Mouse (Mus musculus): ENCODE data around the gene Fcgr3. TPM values are rescaled to one million over a fixed set of nuclear protein-coding genes. Genes with fewer than 3 reads are reported as not detected.

The Fcgr3 gene
- total and polyA plus RNA-seq, 3 experiments: 3.7 to 8.5 (median 6.1) TPM

- TF ChIP-seq CHD1 (IDR thresholded peaks at IDR 0.05; ENCODE audit: low read depth, low read length) (no peak), USF1 (IDR thresholded peaks at IDR 0.05; ENCODE audit: low read depth, low read length) (no peak), BHLHE40 (IDR thresholded peaks at IDR 0.05; ENCODE audit: low read depth, low read length) (no peak), ZMIZ1 (IDR thresholded peaks at IDR 0.05; ENCODE audit: low read depth, low read length) (no peak), MYC (IDR thresholded peaks at IDR 0.05; ENCODE audit: low read depth, low read length) (no peak), ZC3H11A (IDR thresholded peaks at IDR 0.05; ENCODE audit: low read depth, low read length) (no peak), CHD2 (IDR thresholded peaks at IDR 0.05; ENCODE audit: low read length) (no peak), POLR2AphosphoS2 (IDR thresholded peaks at IDR 0.05; ENCODE audit: low read depth, low read length) (no peak), SMC3 (IDR thresholded peaks at IDR 0.05; ENCODE audit: low read depth, low read length) (no peak), ETS1 (conservative IDR thresholded peaks at IDR 0.05; ENCODE audit: low read depth, low read length) (no peak), EP300 (IDR thresholded peaks at IDR 0.05; ENCODE audit: low read length) (no peak), MAZ (IDR thresholded peaks at IDR 0.05; ENCODE audit: low read depth, low read length) (no peak), ZKSCAN1 (IDR thresholded peaks at IDR 0.05; ENCODE audit: borderline replicate concordance, low read depth, low read length) (no peak), USF2 (conservative IDR thresholded peaks at IDR 0.05; ENCODE audit: low read depth, low read length) (no peak), MEF2A (IDR thresholded peaks at IDR 0.05; ENCODE audit: borderline replicate concordance, low read depth, low read length) (no peak), MAX (IDR thresholded peaks at IDR 0.05; ENCODE audit: low read length) (no peak), MAFK (IDR thresholded peaks at IDR 0.05; ENCODE audit: insufficient replicate concordance, low read length) (no peak), UBTF (IDR thresholded peaks at IDR 0.05; ENCODE audit: low read depth, low read length) (no peak), PAX5 (IDR thresholded peaks at IDR 0.05; ENCODE audit: low read length) (no peak)
- DNase-seq (ENCODE audit: extremely low read depth): no peak
- H3K4me2 ChIP-seq (ENCODE audit: insufficient read depth, low read depth, poor library complexity, severe bottlenecking): no peak overlapping the region
- H3K79me2 ChIP-seq (replicated peaks; ENCODE audit: control insufficient read depth, extremely low read depth, insufficient read depth, poor library complexity, severe bottlenecking): no peaks in the 10 kb centered on the region
- H3K27ac ChIP-seq (ENCODE audit: insufficient read depth, low read depth): no peak overlapping the region
- no peaks in the 10 kb centered on the region for H3K27me3 ChIP-seq (replicated peaks)
- dilution Hi-C loops (cut with MboI; ENCODE audit: extremely low pct_ligation_motif_present, extremely low pct_unique_long_range_greater_than_20kb, low sequenced_read_pairs) (no loop called here), in situ Hi-C loops (cut with MboI; ENCODE audit: low pct_ligation_motif_present, low pct_unique_long_range_greater_than_20kb, low sequenced_read_pairs) (no loop called here)
- H3K9ac ChIP-seq (ENCODE audit: insufficient read depth, low read depth): no peak overlapping the region
- no peak overlapping the region for H3K4me3 ChIP-seq (replicated peaks in 1 of 3; ENCODE audit: low read depth in 2 of 3, low read length in 2 of 3, poor library complexity in 1 of 3)
- no peaks in the 10 kb centered on the region for H3K36me3 ChIP-seq (replicated peaks in 1 of 2; ENCODE audit: control insufficient read depth in 1 of 2, insufficient read depth in 1 of 2, low read length in 1 of 2)
- H3K4me1 ChIP-seq (ENCODE audit: control insufficient read depth in 1 of 2, insufficient read depth in 2 of 2): peaks cover 3 to 4% of the 10 kb centered on the region in 2 experiments; a peak in 2 of 4 replicates
- peaks cover under 1% of the 10 kb centered on the region for H3K9me3 ChIP-seq (replicated peaks; ENCODE audit: low read length)
Observed at GRCm38 (mm10) chr1:171090761-171091160, 26.0 kb upstream of the Fcgr3 start.

GRCm38 (mm10) chr1:171089891-171090290 is 25.2 kb upstream of the Fcgr3 start:
- Histone ChIP-seq H3K79me2 (replicated peaks; ENCODE audit: control insufficient read depth, extremely low read depth, insufficient read depth, poor library complexity, severe bottlenecking) (no peaks in the 10 kb centered on the region), H3K4me2 (ENCODE audit: insufficient read depth, low read depth, poor library complexity, severe bottlenecking) (no peak overlapping the region), H3K9ac (ENCODE audit: insufficient read depth, low read depth) (no peak overlapping the region), H3K36me3 (replicated peaks in 1 of 2; ENCODE audit: control insufficient read depth in 1 of 2, insufficient read depth in 1 of 2, low read length in 1 of 2) (no peaks in the 10 kb centered on the region), H3K27ac (ENCODE audit: insufficient read depth, low read depth) (no peak overlapping the region), H3K27me3 (replicated peaks) (no peaks in the 10 kb centered on the region), H3K4me1 (ENCODE audit: control insufficient read depth in 1 of 2, insufficient read depth in 2 of 2) (peaks cover under 1 to 2% of the 10 kb centered on the region in 2 experiments; a peak in 2 of 4 replicates), H3K9me3 (replicated peaks; ENCODE audit: low read length) (peaks cover 3% of the 10 kb centered on the region), H3K4me3 (replicated peaks in 1 of 3; ENCODE audit: low read depth in 2 of 3, low read length in 2 of 3, poor library complexity in 1 of 3) (no peak overlapping the region)
- DNase-seq (ENCODE audit: extremely low read depth): no peak
- no peak for TF ChIP-seq CTCF (conservative IDR thresholded peaks at IDR 0.05 in 1 of 2, IDR thresholded peaks at IDR 0.05 in 1 of 2; ENCODE audit: low read depth in 2 of 2, low read length in 2 of 2)
- in situ Hi-C loops (cut with MboI; ENCODE audit: low pct_ligation_motif_present, low pct_unique_long_range_greater_than_20kb, low sequenced_read_pairs): no loop called here
- dilution Hi-C loops (cut with MboI; ENCODE audit: extremely low pct_ligation_motif_present, extremely low pct_unique_long_range_greater_than_20kb, low sequenced_read_pairs): no loop called here

Measured in CH12.LX (cell line).